Comparison of ENCODE assay signal across 15 mouse cellular contexts in the genomic region with DNA sequence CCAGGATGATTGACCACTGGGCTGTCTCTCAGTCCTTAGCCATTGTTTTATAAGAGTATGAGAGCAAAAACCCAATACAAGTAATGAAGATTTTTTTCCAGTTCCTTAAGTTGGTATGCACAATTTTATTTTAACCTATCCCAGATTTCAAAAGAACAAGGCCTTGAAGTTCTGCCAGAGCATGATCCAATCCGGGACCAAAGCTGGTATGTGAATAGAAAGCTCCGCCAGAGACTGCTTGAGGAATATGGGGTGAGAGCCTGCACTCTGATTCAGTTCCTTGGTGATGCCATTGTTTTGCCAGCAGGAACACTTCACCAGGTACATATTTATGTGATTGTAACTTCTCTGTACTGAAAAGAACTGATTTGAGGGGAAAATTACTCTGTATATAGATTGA. TPM values are rescaled to one million over a fixed set of nuclear protein-coding genes. Genes with fewer than 3 reads are reported as not detected.
DNase-seq lines count a peak whose midpoint lies in the region; ATAC-seq and TF ChIP-seq lines count a peak whose summit lies in the region.
"Had no signal": no experiment of that assay in that cellular context is flagged by ENCODE, and none has a peak within 500 bp of the region (broad histone marks: within the 10 kb centered on the region; RNA-seq: fewer than 3 reads in every experiment).

No protein-coding gene starts in this region.

- peak overlapping the region; percentile 25 for H3K27ac ChIP-seq in left cerebral cortex, adult 2 months
- no peak overlapping the region for H3K27ac ChIP-seq in midbrain, embryonic 15.5 days
- H3K27ac ChIP-seq: liver, embryonic 12.5 days; lung, embryonic 15.5 days had no signal

- peak; percentile 33 for DNase-seq in gastrocnemius, adult 18-20 months (ENCODE audit: low spot score)
- no peak for DNase-seq in gastrocnemius, adult 8-10 months (ENCODE audit: low spot score in 2 of 2)
- no peak for DNase-seq in left cerebral cortex, adult 2 months (ENCODE audit: extremely low spot score in 1 of 2, low spot score in 2 of 2)
- no peak for DNase-seq in left cerebral cortex, adult 8-10 months (ENCODE audit: low spot score in 2 of 2)
- peak; percentile 29 to 49 for DNase-seq in right cerebral cortex, postnatal 36 days (ENCODE audit: low spot score in 2 of 2)
- no peak for DNase-seq in right cerebral cortex, postnatal 14 days
- no peak for DNase-seq in retina, embryonic 14.5 days (ENCODE audit: low spot score)
- DNase-seq: cerebellum, adult 11 months; cerebellum, postnatal 14 days; kidney, adult 2 months; kidney, postnatal 25 days; thymus, postnatal 4 days had no signal

- 84% methylated on average over 2 of the region's 2 CpGs for WGBS in midbrain, embryonic 15.5 days

- TF ChIP-seq CTCF in left cerebral cortex, adult 2 months (IDR thresholded peaks at IDR 0.05): no peak

- H3K27me3 ChIP-seq in midbrain, embryonic 15.5 days (replicated peaks): no peaks in the 10 kb centered on the region
- H3K27me3 ChIP-seq: liver, embryonic 12.5 days; lung, embryonic 15.5 days had no signal

- no peaks in the 10 kb centered on the region for H3K4me1 ChIP-seq in midbrain, embryonic 15.5 days
- H3K4me1 ChIP-seq: lung, embryonic 15.5 days had no signal

- no peak overlapping the region for H3K9ac ChIP-seq in midbrain, embryonic 15.5 days
- H3K9ac ChIP-seq: liver, embryonic 12.5 days; lung, embryonic 15.5 days had no signal

- no peak overlapping the region for H3K4me2 ChIP-seq in midbrain, embryonic 15.5 days
- H3K4me2 ChIP-seq: liver, embryonic 12.5 days; lung, embryonic 15.5 days had no signal

- intact Hi-C loops in left cerebral cortex, adult 2 months (cut with DNase I): no loop called here

- ATAC-seq in midbrain, embryonic 15.5 days (replicated peaks): no peak
- ATAC-seq: liver, embryonic 12.5 days had no signal

- H3K4me3 ChIP-seq in left cerebral cortex, adult 2 months: no peak overlapping the region
- H3K4me3 ChIP-seq in midbrain, embryonic 15.5 days: no peak overlapping the region
- H3K4me3 ChIP-seq: liver, embryonic 12.5 days; lung, embryonic 15.5 days had no signal

- H3K36me3 ChIP-seq in midbrain, embryonic 15.5 days (replicated peaks): peaks cover 27% of the 10 kb centered on the region; the same call in 1 of the 2 replicates

- H3K9me3 ChIP-seq in midbrain, embryonic 15.5 days: no peaks in the 10 kb centered on the region
- H3K9me3 ChIP-seq: liver, embryonic 12.5 days; lung, embryonic 15.5 days had no signal

RNA-seq across cellular contexts. Expression of a gene that starts 35.6 kb away (rescaled TPM):
- total RNA-seq in gastrocnemius, adult 18-20 months (2021): 10 to 100 TPM; 13.7 to 14.6 TPM
- 10 to 100 TPM; 11.0 to 14.8 (median 14.1) TPM for total RNA-seq in gastrocnemius, adult 8-10 months (2022)
- total RNA-seq in left cerebral cortex, adult 2 months (2021): 10 to 100 TPM; 19.4 to 20.1 TPM
- 10 to 100 TPM; 14.2 to 17.4 (median 15.9) TPM for total RNA-seq in left cerebral cortex, adult 8-10 months (2022)
- 37.3 and 40.4 TPM in 2 replicates for polyA plus RNA-seq in midbrain, embryonic 15.5 days (2015; fragmentation: Nextera tagmentation; extraction: Ambion mirVana)

Comparison
In these comparisons a context has a peak if more than half of its experiments do, and no peak if none do; other contexts are left out.
1. DNase-seq: peak in gastrocnemius, adult 18-20 months (single experiment) and right cerebral cortex, postnatal 36 days (2 of 2); none in gastrocnemius, adult 8-10 months (0 of 2), left cerebral cortex, adult 2 months (0 of 2), left cerebral cortex, adult 8-10 months (0 of 2), right cerebral cortex, postnatal 14 days (single experiment) and retina, embryonic 14.5 days (single experiment).